Mouse (Mus musculus) layer of hippocampus, postnatal 10 days (tissue): ENCODE results near the gene Creb1. TPM values are rescaled to one million over a fixed set of nuclear protein-coding genes. Genes with fewer than 3 reads are reported as not detected.
A peak's percentile ranks its signal among the peaks of the same experiment; 100 is the strongest.
"Not testable (repeated sequence)": the region's sequence is repeated elsewhere in the genome, so short reads cannot be mapped to it uniquely, and the experiment has no call there.

ENCODE experiments used
- DNase-seq, 2 experiments: peaks; one replicate each; pipeline ENCODE4 v3.0.0; 2021; ENCODE audit warnings: low spot score in 2 of 2
- total RNA-seq, 2 experiments: library from RNA; stranded (reverse); gene quantifications; 2 replicates each; pipeline ENCODE4 v1.2.3; 2021

The Creb1 gene
- total RNA-seq, 2 experiments from 2014 or later: 34.1 to 47.5 TPM

DNA sequence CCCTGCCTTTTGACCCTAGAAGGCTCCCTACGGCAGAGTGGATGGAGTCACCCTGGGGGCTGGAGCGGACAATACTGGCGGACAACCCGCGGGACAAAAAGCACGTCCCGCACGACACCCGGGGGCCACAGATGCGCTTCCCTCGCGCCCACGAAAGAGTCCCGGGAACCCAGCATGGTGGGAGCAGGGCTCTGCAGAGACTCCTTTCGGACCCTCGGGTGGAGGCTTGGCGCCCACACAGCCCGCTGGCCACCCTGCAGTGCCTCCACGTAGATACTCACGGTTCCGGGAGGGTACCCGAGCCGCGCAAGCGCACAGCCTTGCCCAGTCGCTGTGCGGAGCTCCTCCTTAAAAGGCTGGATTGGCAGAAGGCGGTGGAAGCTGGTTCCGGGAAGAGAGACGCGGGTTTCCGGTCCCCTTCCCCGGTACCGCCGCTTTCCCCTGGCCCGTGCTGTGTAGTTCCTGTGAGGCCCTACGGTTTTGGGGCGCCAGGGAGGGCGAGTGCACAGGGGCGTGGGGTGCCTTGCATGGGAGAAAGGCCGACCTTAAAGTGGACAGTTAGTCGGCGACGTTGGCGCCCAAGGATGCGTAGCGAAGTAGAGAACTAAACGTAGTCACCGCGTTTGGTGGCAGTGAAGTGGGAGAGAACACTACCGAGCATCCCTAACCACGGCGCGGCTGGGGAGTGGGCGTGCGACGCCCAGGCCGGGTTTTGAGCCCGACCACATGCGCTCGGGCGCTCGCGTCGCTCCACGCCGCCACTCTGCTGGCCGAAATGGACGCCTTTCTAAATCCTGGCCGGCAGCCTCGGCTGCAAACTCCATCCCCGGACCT lies 84.7 kb downstream of the Creb1 start, which contains the start of gene Mettl21a:
Gene Mettl21a (minus strand): TSS at position 362 of the 834 bp plus-strand sequence.
- peak; percentile 91 to 93 for DNase-seq

DNA sequence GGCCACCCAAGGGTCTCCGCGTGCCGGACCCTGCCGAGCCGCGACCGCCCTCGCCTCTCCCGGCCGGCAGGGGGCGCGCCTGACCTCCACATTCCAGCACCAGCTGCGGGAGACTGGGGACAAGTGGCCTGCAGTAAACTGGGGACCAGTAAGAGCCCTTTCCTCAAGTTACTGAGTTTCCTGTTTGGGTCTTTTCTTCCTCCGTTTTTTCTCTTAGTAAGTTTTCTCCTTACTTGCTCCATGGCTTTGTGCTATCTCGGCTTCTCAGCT lies 85.2 kb downstream of the Creb1 start:
- DNase-seq: peak; percentile 91 to 95

- no peak for DNase-seq
Measured at GRCm38 (mm10) chr1:64618226-64618625, 85.8 kb downstream of the Creb1 start.

GRCm38 (mm10) chr1:64621116-64621515 lies 88.7 kb downstream of the Creb1 start:
- no peak for DNase-seq

GRCm38 (mm10) chr1:64623558-64624435 lies 91.4 kb downstream of the Creb1 start:
- DNase-seq: no peak

- DNase-seq: no peak
Measured at GRCm38 (mm10) chr1:64625214-64625613, 92.8 kb downstream of the Creb1 start.

DNA sequence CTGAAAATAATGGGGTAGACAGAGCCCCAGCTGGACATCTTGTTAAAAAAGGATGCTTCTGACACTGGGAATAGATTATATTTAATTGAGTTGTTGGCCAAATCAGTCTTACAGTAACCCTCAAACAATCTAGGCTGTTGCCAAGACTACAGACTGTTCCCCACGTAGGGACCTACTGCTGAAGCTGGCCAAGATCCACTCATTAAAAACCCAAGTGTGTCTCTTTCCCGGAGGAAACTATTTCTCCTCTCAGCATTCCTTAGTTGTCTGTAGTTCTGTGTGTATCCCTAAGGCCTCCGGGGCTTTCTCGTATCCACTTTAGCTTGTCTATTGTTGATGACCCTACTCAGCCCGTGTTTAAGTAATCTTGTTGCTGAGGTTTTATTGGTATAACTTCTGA lies 99.1 kb downstream of the Creb1 start:
- DNase-seq: no peak

DNA sequence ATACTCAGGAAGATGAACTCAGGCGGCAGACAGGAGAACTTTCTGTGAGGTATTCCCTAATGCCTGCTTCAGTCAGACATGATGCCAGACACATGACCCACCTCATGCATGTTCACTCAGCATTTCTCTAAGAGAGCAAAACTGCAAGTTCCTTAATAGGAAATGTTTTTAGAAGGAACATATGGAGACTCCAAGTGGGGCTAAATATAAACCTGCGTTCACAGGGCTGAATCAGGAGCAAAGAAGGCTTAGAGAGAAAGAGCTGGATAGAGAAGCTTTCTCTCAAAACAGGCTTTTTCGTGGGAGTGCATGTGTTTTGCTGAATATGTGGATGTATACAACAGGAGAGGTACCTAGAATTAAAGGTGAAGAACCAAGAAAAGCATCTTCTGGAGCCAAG lies 100.8 kb downstream of the Creb1 start:
- no peak for DNase-seq

DNA sequence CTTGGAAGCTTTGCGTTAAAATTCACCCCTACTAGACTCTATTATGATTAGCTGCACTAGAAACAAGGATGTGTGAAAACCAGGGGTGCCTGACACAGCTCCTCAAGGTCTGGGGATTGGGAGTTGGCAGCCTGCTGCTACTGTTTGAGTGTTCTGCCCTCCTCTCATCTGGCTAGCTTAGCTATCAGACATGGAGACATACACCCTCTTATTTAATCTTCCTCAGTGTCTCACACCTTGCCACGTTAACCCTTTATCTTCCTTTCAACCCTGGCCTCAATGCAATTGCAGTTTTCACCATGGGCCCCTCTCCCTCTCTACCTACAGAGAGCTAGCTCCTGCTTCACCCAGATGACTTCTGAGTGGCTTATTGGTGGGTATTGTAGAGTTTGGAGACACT lies 103.2 kb downstream of the Creb1 start:
- no peak for DNase-seq

GRCm38 (mm10) chr1:64639279-64639678 lies 106.8 kb downstream of the Creb1 start:
- no peak for DNase-seq

- no peak for DNase-seq
Measured at GRCm38 (mm10) chr1:64641069-64641468, 108.6 kb downstream of the Creb1 start.

- not testable (repeated sequence) for DNase-seq
Measured at GRCm38 (mm10) chr1:64642541-64642940, 110.1 kb downstream of the Creb1 start.

DNA sequence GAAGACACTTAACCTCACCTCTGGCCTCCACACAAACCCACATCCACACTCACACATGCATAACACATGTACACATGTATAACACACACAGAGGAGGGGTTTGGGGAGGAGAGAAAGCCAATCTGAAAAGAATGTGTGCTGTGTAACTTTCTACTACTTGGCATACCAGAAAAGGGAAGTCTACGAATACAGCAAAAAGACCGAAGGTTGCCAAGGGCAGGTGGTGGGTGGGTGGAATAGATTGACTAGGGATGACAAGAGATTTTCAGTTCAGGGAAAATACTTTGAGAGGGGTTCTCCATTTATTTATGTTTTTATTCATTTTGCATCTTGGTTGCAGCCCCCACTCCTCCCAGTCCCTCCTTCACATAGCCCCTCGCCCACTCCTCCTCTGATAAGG lies 112.1 kb downstream of the Creb1 start:
- no peak for DNase-seq

DNA sequence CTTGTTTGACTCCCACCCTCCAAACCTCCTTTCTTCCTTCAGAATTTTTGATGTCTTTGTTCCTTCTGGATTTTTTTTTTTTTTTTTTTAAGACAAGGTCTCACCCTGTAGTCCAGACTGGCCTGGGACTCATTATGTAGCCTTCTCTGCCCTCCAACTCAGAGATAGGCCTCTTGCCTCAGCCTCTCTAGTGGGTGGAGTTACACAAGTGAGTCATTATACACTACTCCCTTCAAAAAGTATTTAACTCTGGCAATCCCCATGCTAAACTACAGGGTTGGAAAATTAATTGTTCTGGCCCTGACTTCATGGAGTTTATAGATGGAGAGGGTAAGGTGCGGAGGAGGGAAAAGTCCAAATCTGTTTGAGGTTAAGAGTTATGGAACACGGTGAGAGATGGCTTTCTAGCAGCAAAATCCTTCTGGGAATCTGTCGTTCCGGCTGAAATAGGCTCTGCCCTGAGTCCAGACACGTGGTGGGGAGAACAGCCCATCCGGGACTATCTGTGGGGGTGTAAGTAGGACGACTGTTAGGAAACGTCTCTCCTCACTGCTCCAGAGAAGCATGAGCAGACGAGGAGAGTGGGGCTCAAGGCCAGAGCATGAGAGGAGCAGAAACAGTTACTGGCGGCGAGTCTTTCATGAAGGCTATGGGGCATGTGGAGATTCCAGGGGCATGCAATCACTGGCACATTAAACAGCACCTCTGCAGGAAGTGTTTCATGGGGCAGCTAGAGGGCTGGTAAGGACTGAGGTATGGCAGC lies 117.1 kb downstream of the Creb1 start:
- DNase-seq: no peak

- no peak for DNase-seq
Measured at GRCm38 (mm10) chr1:64653701-64654100, 121.3 kb downstream of the Creb1 start.

Other genes with a start within 250 kb of the Creb1 start
- gene Mettl21a, start 84.6 kb downstream of the Creb1 start, total RNA-seq: 10 to 100 TPM in 1 of 2 experiments, 1 to 10 TPM in 1; 8.1 to 11.9 TPM
- 10 to 100 TPM; 23.4 to 25.0 TPM for gene Ccnyl1, start 157.8 kb downstream of the Creb1 start, total RNA-seq
- gene Fzd5, start 205.1 kb downstream of the Creb1 start, total RNA-seq: 1 to 10 TPM in 1 of 2 experiments, under 1 TPM in 1; 0.83 to 1.0 TPM